Mouse (Mus musculus): ENCODE data around the gene Yipf4. TPM values are rescaled to one million over a fixed set of nuclear protein-coding genes. Genes with fewer than 3 reads are reported as not detected.

The Yipf4 gene
- polyA plus RNA-seq, 1 experiment from 2014 or later = 63.2 TPM

DNA sequence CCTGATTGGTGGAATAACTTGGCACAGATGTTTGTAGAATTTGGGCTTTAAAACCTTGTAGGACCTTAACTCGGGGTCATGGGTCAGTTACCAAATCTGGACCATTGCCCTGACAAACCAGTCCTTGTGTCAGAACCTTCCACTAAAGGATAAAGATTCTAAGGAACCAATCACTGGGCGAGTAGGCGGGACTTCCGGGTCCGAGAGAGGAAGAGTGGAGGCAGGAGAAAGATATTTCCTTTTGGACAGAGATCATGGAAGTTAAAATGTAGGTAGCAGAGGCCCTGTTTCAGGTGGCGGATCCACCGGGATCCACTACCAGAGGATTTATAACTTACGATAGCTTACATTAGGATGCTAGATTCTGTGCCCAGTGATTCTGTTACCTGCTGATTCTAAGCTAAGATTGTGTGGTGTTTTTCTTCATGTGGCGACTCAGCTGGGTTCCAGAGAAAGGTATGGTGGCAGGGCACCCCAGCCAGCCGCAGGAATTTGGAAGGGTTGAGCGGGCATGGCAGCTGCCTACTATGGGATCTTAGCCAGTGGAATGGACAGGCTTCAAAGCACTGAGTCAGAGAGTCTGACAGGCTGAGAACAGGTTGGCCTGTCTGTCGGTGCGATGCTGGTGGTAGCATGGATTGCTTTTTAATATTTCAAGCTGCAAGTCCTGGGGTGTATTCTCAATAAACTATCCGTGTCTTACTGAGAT is 8.8 kb upstream of the Yipf4 start:
- Histone ChIP-seq H3K4me1 (no peaks in the 10 kb centered on the region), H3K4me2 (no peak overlapping the region), H3K27me3 (replicated peaks) (no peaks in the 10 kb centered on the region; the same call in 1 of the 2 replicates), H3K4me3 (no peak overlapping the region), H3K27ac (no peak overlapping the region), H3K36me3 (no peaks in the 10 kb centered on the region), H3K9ac (no peak overlapping the region), H3K9me3 (replicated peaks) (no peaks in the 10 kb centered on the region)
- WGBS (ENCODE audit: insufficient replicate concordance) = 74% methylated on average over 14 of the region's 14 CpGs
- ATAC-seq = no peak

GRCm38 (mm10) chr17:74489901-74490220 is 568 bp downstream of the Yipf4 start:
- H3K9ac ChIP-seq = peak overlapping the region; percentile 98
- no peaks in the 10 kb centered on the region for H3K9me3 ChIP-seq (replicated peaks)
- peaks cover 4% of the 10 kb centered on the region; the same call in 1 of the 2 replicates for H3K27me3 ChIP-seq (replicated peaks)
- H3K4me3 ChIP-seq = peak overlapping the region; percentile 100
- H3K27ac ChIP-seq = peak overlapping the region; percentile 98
- H3K36me3 ChIP-seq = peaks cover 29% of the 10 kb centered on the region
- peaks cover 19% of the 10 kb centered on the region for H3K4me1 ChIP-seq
- ATAC-seq = no peak
- H3K4me2 ChIP-seq = peak overlapping the region; percentile 77
- WGBS (ENCODE audit: insufficient replicate concordance) = 1% methylated on average over 12 of the region's 12 CpGs

GRCm38 (mm10) chr17:74491565-74491964 is 2.3 kb downstream of the Yipf4 start:
- Histone ChIP-seq H3K36me3 (peaks cover 45% of the 10 kb centered on the region), H3K27ac (peak overlapping the region; percentile 70), H3K9ac (peak overlapping the region; percentile 52; the same call in 1 of the 2 replicates), H3K27me3 (replicated peaks) (no peaks in the 10 kb centered on the region), H3K4me1 (peaks cover 19% of the 10 kb centered on the region), H3K4me2 (peak overlapping the region; percentile 77), H3K9me3 (replicated peaks) (no peaks in the 10 kb centered on the region), H3K4me3 (peak overlapping the region; percentile 37)
- 82% methylated on average over 3 of the region's 3 CpGs for WGBS (ENCODE audit: insufficient replicate concordance)
- peak; percentile 71 for ATAC-seq

- Histone ChIP-seq H3K4me2 (no peak overlapping the region), H3K9me3 (replicated peaks) (no peaks in the 10 kb centered on the region), H3K27me3 (replicated peaks) (no peaks in the 10 kb centered on the region), H3K9ac (no peak overlapping the region), H3K4me1 (no peaks in the 10 kb centered on the region), H3K27ac (no peak overlapping the region), H3K4me3 (no peak overlapping the region), H3K36me3 (peaks cover 53% of the 10 kb centered on the region)
- ATAC-seq = no peak
- WGBS (ENCODE audit: insufficient replicate concordance) = 75% methylated on average over 4 of the region's 4 CpGs
Measured at GRCm38 (mm10) chr17:74500204-74500603, 10.9 kb downstream of the Yipf4 start.

DNA sequence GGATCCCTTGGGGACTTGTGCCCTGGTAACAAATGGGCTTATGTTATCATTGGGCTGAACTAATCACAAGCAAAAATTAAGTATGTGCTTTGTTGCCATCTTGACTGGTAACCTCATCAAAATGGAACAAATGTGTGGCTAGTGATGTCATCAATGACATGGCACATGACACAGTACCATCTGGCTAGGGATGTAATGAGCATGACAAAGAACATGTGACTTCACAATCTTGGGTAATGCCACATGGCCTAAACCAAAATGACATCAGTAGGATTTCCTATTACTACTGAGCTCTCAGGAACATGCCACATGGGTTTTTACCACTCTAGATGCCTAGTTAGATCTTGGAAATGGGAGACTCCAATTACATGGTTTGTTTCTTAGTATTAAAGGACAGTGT is 11.8 kb downstream of the Yipf4 start:
- Histone ChIP-seq H3K27ac (no peak overlapping the region), H3K27me3 (replicated peaks) (no peaks in the 10 kb centered on the region), H3K9ac (no peak overlapping the region), H3K4me2 (no peak overlapping the region), H3K36me3 (peaks cover 44% of the 10 kb centered on the region), H3K4me1 (no peaks in the 10 kb centered on the region), H3K9me3 (replicated peaks) (no peaks in the 10 kb centered on the region), H3K4me3 (no peak overlapping the region)
- no peak for ATAC-seq

- 46% methylated on average over 2 of the region's 2 CpGs for WGBS (ENCODE audit: insufficient replicate concordance)
- Histone ChIP-seq H3K4me3 (no peak overlapping the region), H3K27ac (no peak overlapping the region), H3K4me1 (peaks cover 9% of the 10 kb centered on the region; the same call in 1 of the 2 replicates), H3K9ac (no peak overlapping the region), H3K27me3 (replicated peaks) (no peaks in the 10 kb centered on the region), H3K4me2 (no peak overlapping the region), H3K9me3 (replicated peaks) (no peaks in the 10 kb centered on the region), H3K36me3 (no peaks in the 10 kb centered on the region)
- no peak for ATAC-seq
Measured at GRCm38 (mm10) chr17:74507934-74508333, 18.6 kb downstream of the Yipf4 start.

GRCm38 (mm10) chr17:74508600-74508999 is 19.3 kb downstream of the Yipf4 start:
- H3K9ac ChIP-seq = no peak overlapping the region
- H3K4me2 ChIP-seq = no peak overlapping the region
- peaks cover 9% of the 10 kb centered on the region; the same call in 1 of the 2 replicates for H3K4me1 ChIP-seq
- ATAC-seq = 0 out of 2 replicates have a peak, but pooled peaks have one; percentile 40
- H3K9me3 ChIP-seq (replicated peaks) = no peaks in the 10 kb centered on the region
- H3K4me3 ChIP-seq = no peak overlapping the region
- H3K27me3 ChIP-seq (replicated peaks) = no peaks in the 10 kb centered on the region
- no peaks in the 10 kb centered on the region for H3K36me3 ChIP-seq
- H3K27ac ChIP-seq = no peak overlapping the region
- WGBS (ENCODE audit: insufficient replicate concordance) = 65% methylated on average over 3 of the region's 3 CpGs

DNA sequence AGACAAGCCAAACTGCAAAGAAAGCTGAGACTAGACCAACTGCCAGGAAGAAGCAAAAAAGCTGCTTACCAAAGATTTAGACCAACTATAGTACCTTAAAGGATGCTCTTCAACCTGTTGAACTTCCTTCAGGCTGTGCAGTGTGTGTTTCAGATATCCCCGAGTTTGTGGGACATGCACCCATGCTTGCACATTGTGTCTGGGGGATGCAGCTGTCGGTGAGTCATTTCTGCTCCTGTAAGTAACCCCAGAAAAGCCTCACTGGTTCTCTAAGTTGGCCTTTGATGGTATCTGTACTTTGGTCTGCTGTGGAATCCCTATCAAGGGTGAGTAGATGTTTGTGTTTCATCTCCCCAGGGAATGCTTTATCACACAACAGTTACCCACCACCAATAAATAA is 23.0 kb downstream of the Yipf4 start:
- H3K36me3 ChIP-seq = no peaks in the 10 kb centered on the region
- no peaks in the 10 kb centered on the region for H3K27me3 ChIP-seq (replicated peaks)
- WGBS (ENCODE audit: insufficient replicate concordance) = 66% methylated on average over 2 of the region's 2 CpGs
- no peak overlapping the region for H3K9ac ChIP-seq
- peaks cover 9% of the 10 kb centered on the region; the same call in 1 of the 2 replicates for H3K4me1 ChIP-seq
- H3K9me3 ChIP-seq (replicated peaks) = no peaks in the 10 kb centered on the region
- H3K4me3 ChIP-seq = no peak overlapping the region
- ATAC-seq = no peak
- H3K27ac ChIP-seq = no peak overlapping the region
- H3K4me2 ChIP-seq = no peak overlapping the region

GRCm38 (mm10) chr17:74522797-74523723 is 33.8 kb downstream of the Yipf4 start:
- Histone ChIP-seq H3K4me3 (no peak overlapping the region), H3K36me3 (no peaks in the 10 kb centered on the region), H3K4me2 (no peak overlapping the region), H3K4me1 (peaks cover 17% of the 10 kb centered on the region), H3K9ac (no peak overlapping the region), H3K27ac (no peak overlapping the region), H3K9me3 (replicated peaks) (no peaks in the 10 kb centered on the region), H3K27me3 (replicated peaks) (no peaks in the 10 kb centered on the region)
- 66% methylated on average over 8 of the region's 8 CpGs for WGBS (ENCODE audit: insufficient replicate concordance)
- ATAC-seq = no peak

DNA sequence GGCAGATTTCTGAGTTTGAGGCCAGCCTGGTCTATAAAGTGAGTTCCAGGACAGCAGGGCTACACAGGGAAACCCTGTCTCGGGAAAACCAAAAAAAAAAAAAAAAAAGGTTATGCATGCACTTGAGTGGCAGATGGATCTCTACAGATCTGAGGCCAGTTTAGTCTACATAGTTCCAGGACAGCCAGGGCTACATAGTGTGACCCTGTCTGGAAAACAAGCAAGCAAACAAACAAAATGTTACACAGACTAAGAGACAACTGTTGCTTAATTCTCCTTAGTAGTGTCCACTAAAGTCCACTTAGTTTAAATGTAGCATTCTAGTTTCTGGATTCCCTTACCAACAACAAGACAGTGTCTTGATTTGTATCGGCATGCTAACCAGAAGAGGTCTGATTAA is 36.8 kb downstream of the Yipf4 start:
- Histone ChIP-seq H3K4me3 (no peak overlapping the region), H3K4me1 (peaks cover 33% of the 10 kb centered on the region), H3K9me3 (replicated peaks) (no peaks in the 10 kb centered on the region), H3K27ac (no peak overlapping the region), H3K4me2 (no peak overlapping the region), H3K27me3 (replicated peaks) (no peaks in the 10 kb centered on the region), H3K9ac (no peak overlapping the region), H3K36me3 (no peaks in the 10 kb centered on the region)
- no peak for ATAC-seq
- WGBS (ENCODE audit: insufficient replicate concordance) = 68% methylated on average over 2 of the region's 2 CpGs

DNA sequence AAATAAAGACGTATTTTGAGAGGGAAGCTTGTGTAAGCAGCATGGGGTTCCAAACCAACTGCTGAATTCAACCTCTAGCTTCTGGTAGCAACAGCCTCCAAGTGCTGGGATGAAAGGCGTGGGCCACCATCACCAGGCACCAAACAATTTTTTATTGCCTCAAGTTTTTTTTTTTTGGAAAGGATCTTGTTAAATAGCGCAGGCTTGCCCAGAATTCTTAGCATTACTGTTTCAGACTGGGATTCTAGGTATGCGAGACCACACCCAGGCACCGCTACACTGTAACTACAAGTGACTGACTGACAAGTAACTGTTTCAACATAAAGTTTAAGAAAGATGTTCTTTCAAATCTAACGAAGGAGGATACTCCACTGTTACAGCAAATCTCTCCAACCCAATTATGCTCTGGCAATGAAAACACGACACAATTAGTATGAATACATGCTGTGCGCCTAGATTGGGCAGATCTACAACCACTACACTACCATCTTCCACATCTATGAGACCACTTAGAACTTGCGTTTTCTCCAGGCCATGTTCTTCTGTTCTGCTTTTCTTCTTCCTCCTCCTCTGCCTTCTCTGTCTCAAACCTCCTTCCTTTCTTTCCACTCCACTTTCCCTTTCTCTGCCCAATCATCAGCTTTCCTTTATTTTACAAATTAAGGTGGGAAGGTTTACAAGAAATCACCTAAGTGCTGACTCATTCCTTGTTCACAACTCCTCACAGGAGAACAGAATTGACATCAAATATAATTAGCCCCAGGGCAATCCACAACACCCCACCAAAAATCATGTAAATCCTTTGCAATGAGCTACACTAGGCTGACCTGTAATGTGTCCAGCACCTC is 37.7 kb downstream of the Yipf4 start:
- WGBS (ENCODE audit: insufficient replicate concordance) = 79% methylated on average over 9 of the region's 9 CpGs
- ATAC-seq = no peak
- Histone ChIP-seq H3K27me3 (replicated peaks) (no peaks in the 10 kb centered on the region), H3K9ac (peak overlapping the region; percentile 67), H3K4me3 (peak overlapping the region; percentile 60), H3K9me3 (replicated peaks) (no peaks in the 10 kb centered on the region), H3K27ac (peak overlapping the region; percentile 96), H3K36me3 (no peaks in the 10 kb centered on the region), H3K4me2 (peak overlapping the region; percentile 83), H3K4me1 (peaks cover 41% of the 10 kb centered on the region)
